Mouse (Mus musculus): ENCODE results near the gene Itpkb.

The Itpkb gene

GRCm38 (mm10) chr1:180420496-180421164 is 90.3 kb downstream of the Itpkb start:
- no peak for DNase-seq (ENCODE audit: low read depth, low spot score)

- DNase-seq (ENCODE audit: low read depth, low spot score) = no peak
These were observed 91.1 kb downstream of the Itpkb start for GRCm38 (mm10) chr1:180421165-180421909.

- peak; percentile 57 for DNase-seq (ENCODE audit: low read depth, low spot score)
These were observed 92.0 kb downstream of the Itpkb start for GRCm38 (mm10) chr1:180422076-180422828.

- no peak for DNase-seq (ENCODE audit: low read depth, low spot score)
These were observed 92.8 kb downstream of the Itpkb start for GRCm38 (mm10) chr1:180423008-180423639.

GRCm38 (mm10) chr1:180423931-180424330 is 93.6 kb downstream of the Itpkb start:
- no peak for DNase-seq (ENCODE audit: low read depth, low spot score)

- no peak for DNase-seq (ENCODE audit: low read depth, low spot score)
These were observed 96.1 kb downstream of the Itpkb start for GRCm38 (mm10) chr1:180426405-180426804.

GRCm38 (mm10) chr1:180427685-180428084 is 97.4 kb downstream of the Itpkb start:
- DNase-seq (ENCODE audit: low read depth, low spot score) = no peak

GRCm38 (mm10) chr1:180428101-180428712 is 97.9 kb downstream of the Itpkb start:
- peak; percentile 68 for DNase-seq (ENCODE audit: low read depth, low spot score)

GRCm38 (mm10) chr1:180428871-180429270 is 98.6 kb downstream of the Itpkb start:
- no peak for DNase-seq (ENCODE audit: low read depth, low spot score)

GRCm38 (mm10) chr1:180429819-180430218 is 99.5 kb downstream of the Itpkb start:
- no peak for DNase-seq (ENCODE audit: low read depth, low spot score)

GRCm38 (mm10) chr1:180431833-180432232 is 101.5 kb downstream of the Itpkb start:
- DNase-seq (ENCODE audit: low read depth, low spot score) = no peak

- peak; percentile 63 for DNase-seq (ENCODE audit: low read depth, low spot score)
These were observed 102.8 kb downstream of the Itpkb start for GRCm38 (mm10) chr1:180433098-180433538.

- DNase-seq (ENCODE audit: low read depth, low spot score) = peak; percentile 84
These were observed 103.7 kb downstream of the Itpkb start for GRCm38 (mm10) chr1:180433796-180434566.

GRCm38 (mm10) chr1:180434925-180435324 is 104.6 kb downstream of the Itpkb start:
- peak; percentile 31 for DNase-seq (ENCODE audit: low read depth, low spot score)

GRCm38 (mm10) chr1:180439496-180439895 is 109.2 kb downstream of the Itpkb start:
- DNase-seq (ENCODE audit: low read depth, low spot score) = no peak

GRCm38 (mm10) chr1:180444411-180444810 is 114.1 kb downstream of the Itpkb start:
- no peak for DNase-seq (ENCODE audit: low read depth, low spot score)

GRCm38 (mm10) chr1:180449641-180450040 is 119.4 kb downstream of the Itpkb start:
- DNase-seq (ENCODE audit: low read depth, low spot score) = no peak

GRCm38 (mm10) chr1:180458274-180458673 is 128.0 kb downstream of the Itpkb start:
- no peak for DNase-seq (ENCODE audit: low read depth, low spot score)

- DNase-seq (ENCODE audit: low read depth, low spot score) = no peak
These were observed 128.4 kb downstream of the Itpkb start for GRCm38 (mm10) chr1:180458680-180459079.

- DNase-seq (ENCODE audit: low read depth, low spot score) = no peak
These were observed 130.4 kb downstream of the Itpkb start for GRCm38 (mm10) chr1:180460721-180461120.

GRCm38 (mm10) chr1:180462396-180462795 is 132.1 kb downstream of the Itpkb start:
- no peak for DNase-seq (ENCODE audit: low read depth, low spot score)

All from forelimb bud, embryonic 11.5 days (tissue).